Mouse (Mus musculus) mouse embryonic stem cell (cell line): Measurements from ENCODE around the gene Nek4.

Source experiments
- in situ Hi-C, 2 experiments: fragments of 300-500 bp; cut with MboI; formaldehyde crosslinking; loops; 1 replicate in 1 of 2; 3 replicates in 1 of 2; pipeline ENCODE4 v1.14.3; 2019 to 2020; ENCODE audit warnings: low sequenced_read_pairs in 2 of 2, low pct_unique_long_range_greater_than_20kb in 1 of 2, mixed read lengths in 1 of 2; ENCODE audit not compliant: unreplicated experiment in 1 of 2

Gene Nek4

GRCm38 (mm10) chr14:30949986-30950385 lies 1.2 kb upstream of the Nek4 start:
- in situ Hi-C loops: no loop called here

- in situ Hi-C loops: no loop called here
Observed at GRCm38 (mm10) chr14:30958517-30958916, 7.3 kb downstream of the Nek4 start.

GRCm38 (mm10) chr14:30959031-30959430 lies 7.9 kb downstream of the Nek4 start:
- in situ Hi-C loops: no loop called here

- in situ Hi-C loops: no loop called here
Observed at GRCm38 (mm10) chr14:30960366-30960765, 9.2 kb downstream of the Nek4 start.

DNA sequence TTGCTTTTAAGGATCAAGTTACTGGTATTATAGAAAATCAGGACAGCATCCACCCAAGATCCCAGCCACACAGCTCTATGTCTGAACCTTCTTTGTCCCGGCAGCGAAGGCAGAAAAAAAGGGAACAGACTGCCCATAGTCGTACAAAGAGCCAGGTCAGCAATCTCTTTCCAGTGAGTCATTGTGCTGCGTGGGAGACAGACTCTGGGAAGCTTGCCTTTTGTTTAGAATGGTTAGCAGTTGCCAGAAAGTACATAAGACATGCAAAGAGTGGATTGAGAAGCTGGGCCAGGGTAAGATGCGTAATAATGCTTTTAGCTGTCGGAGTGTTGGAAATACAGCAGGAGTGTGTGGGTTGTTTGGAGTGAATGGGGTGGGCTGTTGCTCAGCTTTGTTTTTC lies 23.0 kb downstream of the Nek4 start:
- in situ Hi-C loops: no loop called here

- in situ Hi-C loops: no loop called here
Observed at GRCm38 (mm10) chr14:30976222-30976621, 25.0 kb downstream of the Nek4 start.

- in situ Hi-C loops: no loop called here
Observed at GRCm38 (mm10) chr14:30996417-30996816, 45.2 kb downstream of the Nek4 start.

- in situ Hi-C loops: no loop called here
Observed at GRCm38 (mm10) chr14:31000356-31000755, 49.2 kb downstream of the Nek4 start.

- in situ Hi-C loops: no loop called here
Observed at GRCm38 (mm10) chr14:31000816-31001306, 49.7 kb downstream of the Nek4 start.

DNA sequence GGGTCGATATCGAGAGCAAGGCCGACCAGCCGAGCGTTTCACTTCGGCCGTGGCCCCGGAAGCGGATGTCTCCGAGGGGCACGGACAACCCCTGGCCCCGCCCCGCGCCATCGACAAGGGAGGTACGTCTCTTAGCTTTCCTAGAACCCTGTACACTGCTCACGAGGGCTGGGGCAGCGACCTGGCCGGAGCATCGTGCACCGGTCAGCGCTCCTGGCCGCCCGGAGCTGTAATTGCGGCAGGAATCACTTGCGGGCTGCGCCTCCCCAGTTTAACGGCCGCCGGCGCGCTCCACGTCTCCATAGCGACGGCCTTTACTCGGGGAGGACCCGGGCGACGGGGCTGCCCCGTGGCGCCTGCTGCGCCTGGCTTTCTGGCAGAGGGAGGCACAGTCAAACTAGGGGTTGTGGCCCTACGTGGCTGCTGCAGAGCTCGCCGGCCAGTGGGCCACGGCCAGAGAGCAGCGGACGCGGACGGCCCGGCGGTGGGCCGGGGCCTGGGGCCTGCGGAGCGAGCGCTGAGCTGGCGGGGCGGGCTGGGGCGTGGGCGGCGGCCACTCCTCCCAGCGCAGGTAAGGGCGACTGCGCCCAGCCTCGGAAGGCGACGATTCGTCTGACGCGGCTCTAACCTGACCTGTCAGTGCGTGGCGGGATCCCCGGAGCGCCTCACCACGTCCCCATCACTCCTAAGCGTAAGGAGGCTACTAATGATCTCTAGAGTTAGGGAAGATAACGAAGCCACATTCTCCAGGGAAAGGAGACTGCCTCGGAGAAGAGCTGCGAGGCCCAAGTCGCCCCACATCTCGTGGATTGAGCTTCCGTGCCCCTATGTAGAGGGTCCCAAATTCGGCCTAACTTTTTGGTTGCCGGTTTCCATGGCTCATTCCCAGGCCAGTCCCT lies 50.4 kb downstream of the Nek4 start, which contains the start of the genes Glt8d1 and Spcs1:
Glt8d1 (plus strand) TSS at position 94 of the 899 bp plus-strand sequence.
Spcs1 (minus strand) TSS at position 366 of the 899 bp plus-strand sequence.
- in situ Hi-C loops: no loop called here

- in situ Hi-C loops: no loop called here
Observed at GRCm38 (mm10) chr14:31004527-31004926, 53.4 kb downstream of the Nek4 start.

DNA sequence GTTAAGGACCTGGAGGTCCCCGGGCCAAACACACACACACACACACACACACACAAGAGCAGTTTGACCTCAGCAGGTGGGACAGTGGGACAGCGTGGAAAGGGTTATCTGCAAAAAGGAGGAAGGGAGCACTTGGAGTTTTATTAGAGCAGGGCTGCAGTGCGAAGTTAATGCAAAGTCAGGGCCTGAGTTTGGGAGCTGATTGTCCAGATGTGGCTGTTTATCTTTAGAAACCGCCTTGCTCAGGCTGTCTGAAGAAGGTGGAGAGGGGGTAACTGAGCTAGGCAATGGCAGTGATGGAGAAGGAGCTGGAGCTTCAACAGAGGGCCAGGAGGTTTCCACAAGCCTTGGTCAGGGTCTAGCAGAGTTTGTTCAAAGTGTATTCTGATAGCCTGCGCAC lies 55.6 kb downstream of the Nek4 start:
- in situ Hi-C loops: no loop called here

DNA sequence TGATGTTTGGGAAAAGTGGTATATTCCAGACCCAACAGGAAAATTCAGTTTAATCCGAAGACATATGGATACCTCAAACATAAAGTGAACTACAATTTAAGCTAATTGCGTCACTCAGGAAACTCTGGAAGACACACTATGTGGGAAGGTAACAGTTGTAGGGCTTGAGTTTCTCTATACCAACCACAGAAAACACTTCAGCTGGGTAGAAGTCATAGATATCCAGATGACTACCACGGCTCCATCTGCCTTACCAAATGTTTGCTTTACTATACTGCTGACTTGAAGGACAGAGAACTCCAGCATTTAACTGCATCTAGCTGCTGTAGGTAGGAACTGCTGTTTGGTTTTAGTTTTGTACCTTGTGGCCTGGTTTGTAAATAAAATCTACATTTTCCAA lies 60.4 kb downstream of the Nek4 start:
- in situ Hi-C loops: no loop called here

DNA sequence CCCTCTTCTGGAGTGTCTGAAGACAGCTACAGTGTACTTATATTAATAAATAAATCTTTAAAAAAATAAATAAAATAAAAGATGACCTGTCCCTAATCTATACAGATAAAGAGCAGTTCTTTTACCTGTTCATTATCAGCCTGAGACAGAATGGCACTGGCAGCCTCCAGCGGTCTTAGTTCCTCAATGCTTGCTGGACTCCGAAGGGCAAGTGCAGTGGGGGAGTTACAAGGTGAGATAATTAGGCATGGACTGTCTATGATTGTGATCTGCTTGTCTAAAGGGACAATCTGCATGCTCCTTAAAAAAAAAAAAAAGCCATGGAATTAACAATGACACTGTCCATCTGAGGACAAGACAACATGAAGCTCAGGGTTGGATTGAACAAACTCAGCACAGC lies 62.8 kb downstream of the Nek4 start:
- in situ Hi-C loops: no loop called here

DNA sequence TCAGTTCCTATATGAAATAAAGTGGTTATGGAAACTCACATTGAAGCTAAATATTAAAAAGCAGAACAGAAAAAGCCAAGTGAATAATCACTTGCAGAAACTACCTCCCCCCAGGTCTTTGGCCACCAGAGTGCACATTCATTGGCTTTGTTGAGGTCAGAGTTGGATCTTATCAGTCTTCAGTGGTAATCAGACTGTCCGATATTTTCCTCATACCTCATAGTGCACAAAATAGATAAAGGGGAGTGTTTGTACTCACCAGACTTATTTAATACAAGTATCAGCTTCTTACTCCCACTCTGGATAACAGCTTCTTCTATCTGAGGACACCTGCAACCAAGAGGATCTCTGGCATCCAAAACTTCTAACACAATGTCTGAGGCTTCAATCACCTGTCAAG lies 64.9 kb downstream of the Nek4 start:
- in situ Hi-C loops: no loop called here

- in situ Hi-C loops: no loop called here
Observed at GRCm38 (mm10) chr14:31017854-31018253, 66.7 kb downstream of the Nek4 start.

- in situ Hi-C loops: no loop called here
Observed at GRCm38 (mm10) chr14:31018860-31019291, 67.7 kb downstream of the Nek4 start, which contains the start of the genes Pbrm1 and Gnl3. Pbrm1 (plus strand) TSS chr14:31019138. Gnl3 (minus strand) TSS chr14:31019152.

DNA sequence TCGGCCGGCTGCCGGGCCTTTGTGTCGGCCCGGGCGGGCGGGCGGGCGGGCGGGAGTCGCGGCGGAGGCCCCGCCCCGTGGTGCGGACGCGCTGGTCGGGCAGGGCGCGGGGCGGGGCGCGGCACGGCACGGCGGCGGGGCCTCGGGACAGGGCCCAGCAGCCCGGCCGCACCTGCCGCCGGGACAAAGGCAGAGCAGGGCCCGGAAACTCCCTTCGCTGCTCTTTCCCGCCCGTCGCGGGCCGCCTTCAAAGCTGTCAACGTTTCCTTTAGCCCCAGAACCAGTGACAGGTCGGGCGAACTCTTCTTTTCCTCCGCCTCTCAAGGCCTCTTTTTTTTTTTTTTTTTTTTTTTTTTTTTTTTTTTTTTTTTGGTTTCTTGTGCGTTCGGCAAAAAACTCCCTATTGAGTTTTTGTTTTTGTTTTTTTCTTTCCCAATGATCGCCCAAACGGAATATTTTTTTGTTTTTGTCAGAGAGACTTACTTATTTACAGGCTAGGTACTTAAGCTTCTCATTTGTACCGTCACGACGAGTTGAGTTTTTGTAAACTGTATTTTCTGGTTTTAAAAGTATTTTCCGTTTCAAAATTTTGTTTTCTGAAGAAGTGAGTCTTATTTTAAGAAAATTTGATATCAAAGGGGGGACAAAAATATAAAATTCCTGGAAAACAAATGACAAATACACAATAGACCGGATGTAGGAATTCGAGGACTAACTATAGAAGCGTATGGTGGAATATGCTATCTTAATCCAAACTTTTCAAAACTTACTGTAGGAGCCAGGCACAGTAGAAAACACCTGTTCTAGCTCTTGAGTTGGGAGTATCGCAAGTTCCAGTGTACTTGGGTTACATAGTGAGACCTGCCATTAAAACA lies 68.4 kb downstream of the Nek4 start:
- in situ Hi-C loops: no loop called here

- in situ Hi-C loops: no loop called here
Observed at GRCm38 (mm10) chr14:31022579-31022978, 71.4 kb downstream of the Nek4 start.
